In genomic region chr19:16367218-16367617, GRCm38 (mm10) we compare ENCODE assay signal across 10 mouse cellular contexts.
DNase-seq lines count a peak whose midpoint lies in the region; ATAC-seq and TF ChIP-seq lines count a peak whose summit lies in the region.
"Had no signal": no experiment of that assay in that cellular context is flagged by ENCODE, and none has a peak within 500 bp of the region (broad histone marks: within the 10 kb centered on the region; RNA-seq: fewer than 3 reads in every experiment).

No protein-coding gene starts in this region.

- H3K9me3 ChIP-seq in midbrain, embryonic 13.5 days: no peaks in the 10 kb centered on the region
- no peaks in the 10 kb centered on the region; the same call in 1 of the 2 replicates for H3K9me3 ChIP-seq in midbrain, embryonic 10.5 days (replicated peaks)
- no peaks in the 10 kb centered on the region for H3K9me3 ChIP-seq in forebrain, embryonic 10.5 days
- H3K9me3 ChIP-seq in hindbrain, embryonic 14.5 days (ENCODE audit: control insufficient read depth, low read length): no peaks in the 10 kb centered on the region

- 75% methylated on average over 10 of the region's 10 CpGs for WGBS in midbrain, embryonic 13.5 days
- 89% methylated on average over 10 of the region's 10 CpGs for WGBS in midbrain, embryonic 10.5 days
- 85% methylated on average over 10 of the region's 10 CpGs for whole genome bisulfite sequencing in forebrain, embryonic 10.5 days
- 61% methylated on average over 10 of the region's 10 CpGs for WGBS in hindbrain, embryonic 14.5 days

- TF ChIP-seq POLR2A in myocyte (IDR thresholded peaks at IDR 0.05; ENCODE audit: insufficient read length, low read depth): no peak

- peak; percentile 62; the same call in 1 of the 2 replicates for ATAC-seq in midbrain, embryonic 13.5 days
- ATAC-seq in hindbrain, embryonic 14.5 days (ENCODE audit: low FRiP score): peak; percentile 44; the same call in 1 of the 2 replicates
- no peak for ATAC-seq in megakaryocyte, adult 5-6 weeks (ENCODE audit: poor library complexity, severe bottlenecking)

- H3K4me3 ChIP-seq in midbrain, embryonic 13.5 days (replicated peaks): no peak overlapping the region
- H3K4me3 ChIP-seq in midbrain, embryonic 10.5 days: no peak overlapping the region
- no peak overlapping the region for H3K4me3 ChIP-seq in forebrain, embryonic 10.5 days
- H3K4me3 ChIP-seq in hindbrain, embryonic 14.5 days (replicated peaks; ENCODE audit: low read length): no peak overlapping the region
- no peak overlapping the region for H3K4me3 ChIP-seq in myocyte

- no peak overlapping the region for H3ac ChIP-seq in myocyte (ENCODE audit: control insufficient read depth, insufficient read length)

- peak overlapping the region; percentile 37; the same call in 1 of the 2 replicates for H3K27ac ChIP-seq in midbrain, embryonic 13.5 days
- H3K27ac ChIP-seq in midbrain, embryonic 10.5 days (replicated peaks): no peak overlapping the region
- H3K27ac ChIP-seq in forebrain, embryonic 10.5 days: peak overlapping the region; percentile 12
- H3K27ac ChIP-seq in hindbrain, embryonic 14.5 days: peak overlapping the region; percentile 53; the same call in 1 of the 2 replicates

- peaks cover 26% of the 10 kb centered on the region for H3K4me1 ChIP-seq in midbrain, embryonic 13.5 days (replicated peaks)
- peaks cover 15% of the 10 kb centered on the region for H3K4me1 ChIP-seq in midbrain, embryonic 10.5 days
- peaks cover 39% of the 10 kb centered on the region for H3K4me1 ChIP-seq in forebrain, embryonic 10.5 days
- H3K4me1 ChIP-seq in hindbrain, embryonic 14.5 days (replicated peaks; ENCODE audit: control insufficient read depth, insufficient read depth, low read length): peaks cover 8% of the 10 kb centered on the region

- H3K36me3 ChIP-seq in midbrain, embryonic 13.5 days: no peaks in the 10 kb centered on the region
- H3K36me3 ChIP-seq in midbrain, embryonic 10.5 days: peaks cover 2% of the 10 kb centered on the region; the same call in 1 of the 2 replicates
- peaks cover 13% of the 10 kb centered on the region for H3K36me3 ChIP-seq in forebrain, embryonic 10.5 days (replicated peaks)
- H3K36me3 ChIP-seq in hindbrain, embryonic 14.5 days (replicated peaks; ENCODE audit: control insufficient read depth, insufficient read depth): no peaks in the 10 kb centered on the region
- no peaks in the 10 kb centered on the region for H3K36me3 ChIP-seq in myocyte (ENCODE audit: control insufficient read depth, insufficient read depth)

- no peak overlapping the region for H3K4me2 ChIP-seq in midbrain, embryonic 13.5 days (replicated peaks)
- no peak overlapping the region for H3K4me2 ChIP-seq in hindbrain, embryonic 14.5 days (replicated peaks)
- H3K4me2 ChIP-seq in myocyte (ENCODE audit: low read depth): no peak overlapping the region

- H3K27me3 ChIP-seq in midbrain, embryonic 13.5 days: no peaks in the 10 kb centered on the region
- H3K27me3 ChIP-seq in midbrain, embryonic 10.5 days (ENCODE audit: low read depth, poor library complexity, severe bottlenecking): no peaks in the 10 kb centered on the region
- H3K27me3 ChIP-seq in forebrain, embryonic 10.5 days (ENCODE audit: poor library complexity, severe bottlenecking): no peaks in the 10 kb centered on the region
- no peaks in the 10 kb centered on the region for H3K27me3 ChIP-seq in hindbrain, embryonic 14.5 days (ENCODE audit: control insufficient read depth, insufficient read depth, low read length)
- H3K27me3 ChIP-seq in myocyte (ENCODE audit: control insufficient read depth, insufficient read depth, insufficient read length): no peaks in the 10 kb centered on the region

- DNase-seq in midbrain, embryonic 10.5 days (ENCODE audit: low spot score): no peak
- DNase-seq in forebrain, embryonic 10.5 days (ENCODE audit: extremely low spot score, low spot score): no peak
- DNase-seq in hindbrain, embryonic 14.5 days (ENCODE audit: low spot score): no peak
- no peak for DNase-seq in testis, postnatal 14 days (ENCODE audit: low spot score)
- DNase-seq: cerebellum, adult 8-10 months; spleen, adult 18-20 months; thymus, postnatal 36 days had no signal

- no peaks in the 10 kb centered on the region for H3K79me2 ChIP-seq in myocyte (ENCODE audit: control insufficient read depth, insufficient read depth)

- no peak overlapping the region for H3K9ac ChIP-seq in midbrain, embryonic 13.5 days (replicated peaks)
- no peak overlapping the region for H3K9ac ChIP-seq in hindbrain, embryonic 14.5 days

TF ChIP-seq in myocyte, 11 proteins besides CTCF, POLR2A, EP300 and RAD21:
- no peak for TF ChIP-seq TCF12 (IDR thresholded peaks at IDR 0.05; ENCODE audit: insufficient read depth, poor library complexity, severe bottlenecking)
- TF ChIP-seq CEBPB (IDR thresholded peaks at IDR 0.05; ENCODE audit: insufficient read depth, poor library complexity, severe bottlenecking): 0 out of 2 replicates have a peak, but pooled peaks have one; percentile 37
